Mouse (Mus musculus) ES-E14 (cell line): ENCODE results near the gene Dnm2.

Experiments
- MAFK ChIP-seq: IDR thresholded peaks from 2 replicates; pipeline ENCODE4 v1.6.1; 2014; ENCODE audit warnings: mild to moderate bottlenecking, low read depth, low read length, inconsistent platforms; ENCODE audit not compliant: insufficient read depth
- ZC3H11A ChIP-seq: IDR thresholded peaks from 2 replicates; pipeline ENCODE4 v1.6.1; 2012; ENCODE audit warnings: low read depth, mild to moderate bottlenecking, inconsistent platforms, low read length, borderline replicate concordance

- no peak for TF ChIP-seq MAFK
- TF ChIP-seq ZC3H11A = no peak
Observed at GRCm38 (mm10) chr9:21451391-21451790, 26.7 kb downstream of the Dnm2 start.
